Mouse (Mus musculus) embryonic facial prominence, embryonic 14.5 days (tissue): ENCODE data around the gene Tfcp2l1. TPM values are rescaled to one million over a fixed set of nuclear protein-coding genes. Genes with fewer than 3 reads are reported as not detected.

Experiments used
- ATAC-seq: fragments of 200-750 bp; cut with Nextera tagmentation; 2 replicates; pipeline ENCODE4 v1.8.0; 2017; ENCODE audit warnings: low read depth, moderate number of reproducible peaks, moderate TSS enrichment
- DNase-seq: peaks from one replicate; pipeline ENCODE4 v3.0.0-alpha.2; 2015; ENCODE audit warnings: low spot score
- H3K27ac ChIP-seq: fragments of 300-500 bp; sonication (generic); replicated peaks from 2 replicates; pipeline ENCODE4 v1.5.1; 2014; ENCODE audit warnings: low read depth, mild to moderate bottlenecking, low read length, moderate library complexity
- H3K27me3 ChIP-seq: fragments of 300-500 bp; sonication (generic); replicated peaks from 2 replicates; pipeline ENCODE4 v1.6.1; 2014; ENCODE audit warnings: low read length; ENCODE audit not compliant: control insufficient read depth, insufficient read depth
- H3K36me3 ChIP-seq: fragments of 300-500 bp; sonication (generic); 2 replicates; pipeline ENCODE4 v1.6.1; 2014; ENCODE audit warnings: low read length, mixed read lengths; ENCODE audit not compliant: control insufficient read depth, insufficient read depth
- H3K4me1 ChIP-seq: fragments of 300-500 bp; sonication (generic); 2 replicates; pipeline ENCODE4 v1.6.1; 2014; ENCODE audit warnings: antibody characterized with exemption, low read length; ENCODE audit not compliant: control insufficient read depth, insufficient read depth
- H3K4me2 ChIP-seq: fragments of 300-500 bp; sonication (generic); 2 replicates; pipeline ENCODE4 v1.6.1; 2014; ENCODE audit warnings: low read depth, mild to moderate bottlenecking, low read length, moderate library complexity, mixed read lengths
- H3K4me3 ChIP-seq: fragments of 300-500 bp; sonication (generic); 2 replicates; pipeline ENCODE4 v1.5.1; 2014; ENCODE audit warnings: low read depth, mild to moderate bottlenecking, low read length
- H3K9ac ChIP-seq: fragments of 300-500 bp; sonication (generic); 2 replicates; pipeline ENCODE4 v1.6.1; 2014; ENCODE audit warnings: low read depth, mild to moderate bottlenecking, low read length, moderate library complexity, mixed read lengths
- H3K9me3 ChIP-seq: fragments of 300-500 bp; sonication (generic); 2 replicates; pipeline ENCODE4 v1.6.1; 2016; ENCODE audit warnings: low read length; ENCODE audit not compliant: control insufficient read depth
- WGBS: fragments of 180-500 bp; shearing (Covaris S2); extraction: QIAGEN DNeasy Blood & Tissue Kit; methylation state at CpG from one replicate; pipeline ENCODE4 v1.1.7; 2014; 5-methylcytosine and 5-hydroxymethylcytosine counted together
- polyA plus RNA-seq: library from polyadenylated mRNA; unstranded; fragments of >200 nt; fragmentation: Nextera tagmentation; extraction: Ambion mirVana; gene quantifications from 2 replicates; pipeline ENCODE4 v1.2.1, GENCODE M21; 2014

The Tfcp2l1 gene
- polyA plus RNA-seq, 1 experiment from 2014 or later, result 2.8 TPM

GRCm38 (mm10) chr1:118667536-118667935 is 39.8 kb downstream of the Tfcp2l1 start:
- Histone ChIP-seq H3K27ac (no peak overlapping the region), H3K27me3 (no peaks in the 10 kb centered on the region), H3K9me3 (no peaks in the 10 kb centered on the region), H3K4me3 (no peak overlapping the region), H3K4me2 (no peak overlapping the region), H3K36me3 (no peaks in the 10 kb centered on the region), H3K9ac (no peak overlapping the region), H3K4me1 (no peaks in the 10 kb centered on the region)
- DNase-seq (no peak), ATAC-seq (no peak)

GRCm38 (mm10) chr1:118672196-118672595 is 44.5 kb downstream of the Tfcp2l1 start:
- Histone ChIP-seq H3K4me2 (no peak overlapping the region), H3K9me3 (no peaks in the 10 kb centered on the region), H3K4me1 (no peaks in the 10 kb centered on the region), H3K27ac (no peak overlapping the region), H3K27me3 (no peaks in the 10 kb centered on the region), H3K9ac (no peak overlapping the region), H3K4me3 (no peak overlapping the region), H3K36me3 (no peaks in the 10 kb centered on the region)
- DNase-seq (peak; percentile 25), ATAC-seq (no peak; the same call in 1 of the 2 replicates)
- WGBS, result 48% methylated on average over 8 of the region's 8 CpGs

- no peak overlapping the region for H3K4me2 ChIP-seq
- DNase-seq (no peak), ATAC-seq (no peak)
- no peak overlapping the region for H3K9ac ChIP-seq
- no peaks in the 10 kb centered on the region for H3K9me3 ChIP-seq
- no peak overlapping the region for H3K27ac ChIP-seq
- H3K27me3 ChIP-seq, result no peaks in the 10 kb centered on the region
- H3K4me3 ChIP-seq, result no peak overlapping the region
- 89% methylated on average over 4 of the region's 4 CpGs for WGBS
- H3K4me1 ChIP-seq, result no peaks in the 10 kb centered on the region
- no peaks in the 10 kb centered on the region for H3K36me3 ChIP-seq
Measured at GRCm38 (mm10) chr1:118674176-118674575, 46.4 kb downstream of the Tfcp2l1 start.

GRCm38 (mm10) chr1:118681980-118682379 is 54.2 kb downstream of the Tfcp2l1 start:
- H3K27me3 ChIP-seq, result no peaks in the 10 kb centered on the region
- H3K36me3 ChIP-seq, result no peaks in the 10 kb centered on the region
- no peak overlapping the region for H3K4me2 ChIP-seq
- no peak for ATAC-seq
- H3K4me1 ChIP-seq, result no peaks in the 10 kb centered on the region
- no peak overlapping the region for H3K9ac ChIP-seq
- WGBS, result 57% methylated on average over 1 of the region's 1 CpGs
- no peak for DNase-seq
- no peak overlapping the region for H3K27ac ChIP-seq
- no peaks in the 10 kb centered on the region; the same call in 1 of the 2 replicates for H3K9me3 ChIP-seq
- no peak overlapping the region for H3K4me3 ChIP-seq

- DNase-seq (no peak), ATAC-seq (no peak)
- Histone ChIP-seq H3K36me3 (no peaks in the 10 kb centered on the region), H3K4me2 (no peak overlapping the region), H3K27ac (no peak overlapping the region), H3K4me1 (no peaks in the 10 kb centered on the region), H3K9ac (no peak overlapping the region), H3K27me3 (no peaks in the 10 kb centered on the region), H3K4me3 (no peak overlapping the region), H3K9me3 (no peaks in the 10 kb centered on the region; the same call in 1 of the 2 replicates)
- 56% methylated on average over 4 of the region's 4 CpGs for WGBS
Measured at GRCm38 (mm10) chr1:118683686-118684085, 55.9 kb downstream of the Tfcp2l1 start.

- Histone ChIP-seq H3K4me1 (no peaks in the 10 kb centered on the region), H3K36me3 (no peaks in the 10 kb centered on the region), H3K27ac (no peak overlapping the region), H3K4me3 (no peak overlapping the region), H3K9ac (no peak overlapping the region), H3K9me3 (no peaks in the 10 kb centered on the region), H3K27me3 (no peaks in the 10 kb centered on the region), H3K4me2 (no peak overlapping the region)
- WGBS, result 75% methylated on average over 10 of the region's 10 CpGs
- DNase-seq (no peak), ATAC-seq (no peak)
Measured at GRCm38 (mm10) chr1:118687726-118688125, 60.0 kb downstream of the Tfcp2l1 start.

GRCm38 (mm10) chr1:118689830-118690229 is 62.1 kb downstream of the Tfcp2l1 start:
- no peak for ATAC-seq
- 42% methylated on average over 5 of the region's 5 CpGs for WGBS
- Histone ChIP-seq H3K4me3 (no peak overlapping the region), H3K4me2 (no peak overlapping the region), H3K36me3 (no peaks in the 10 kb centered on the region), H3K27ac (no peak overlapping the region), H3K27me3 (no peaks in the 10 kb centered on the region), H3K4me1 (no peaks in the 10 kb centered on the region), H3K9me3 (no peaks in the 10 kb centered on the region), H3K9ac (no peak overlapping the region)
- no peak for DNase-seq

GRCm38 (mm10) chr1:118694436-118694835 is 66.7 kb downstream of the Tfcp2l1 start:
- H3K27me3 ChIP-seq, result no peaks in the 10 kb centered on the region
- ATAC-seq (no peak), DNase-seq (peak; percentile 17)
- H3K36me3 ChIP-seq, result no peaks in the 10 kb centered on the region
- no peak overlapping the region for H3K27ac ChIP-seq
- no peak overlapping the region for H3K4me3 ChIP-seq
- no peaks in the 10 kb centered on the region for H3K9me3 ChIP-seq
- H3K9ac ChIP-seq, result no peak overlapping the region
- no peak overlapping the region for H3K4me2 ChIP-seq
- WGBS, result 86% methylated on average over 2 of the region's 2 CpGs
- no peaks in the 10 kb centered on the region for H3K4me1 ChIP-seq

GRCm38 (mm10) chr1:118697906-118698305 is 70.2 kb downstream of the Tfcp2l1 start:
- Histone ChIP-seq H3K4me3 (no peak overlapping the region), H3K4me2 (no peak overlapping the region), H3K27me3 (no peaks in the 10 kb centered on the region), H3K36me3 (no peaks in the 10 kb centered on the region), H3K9me3 (no peaks in the 10 kb centered on the region), H3K9ac (no peak overlapping the region), H3K27ac (no peak overlapping the region), H3K4me1 (no peaks in the 10 kb centered on the region)
- WGBS, result 71% methylated on average over 6 of the region's 6 CpGs
- ATAC-seq (no peak), DNase-seq (no peak)
